Mouse (Mus musculus) liver, adult 2 months (tissue): ENCODE results near the gene Dgkz. TPM values are rescaled to one million over a fixed set of nuclear protein-coding genes. Genes with fewer than 3 reads are reported as not detected.
A peak's percentile ranks its signal among the peaks of the same experiment; 100 is the strongest.

ENCODE experiments used
- DNase-seq: peaks from one replicate; pipeline ENCODE4 v3.0.0-alpha.2; 2011; ENCODE audit warnings: low read depth, low spot score; ENCODE audit errors: extremely low read depth
- H3K27ac ChIP-seq: fragments of 200-500 bp; replicated peaks from 2 replicates; pipeline ENCODE4 v1.5.1; 2012; ENCODE audit warnings: low read depth, mild to moderate bottlenecking, control low read depth, inconsistent platforms, low read length; ENCODE audit not compliant: insufficient read depth
- H3K27me3 ChIP-seq: fragments of 200-500 bp; 2 replicates; pipeline ENCODE4 v1.6.1; 2012; ENCODE audit warnings: mild to moderate bottlenecking, moderate library complexity, low read length, inconsistent platforms; ENCODE audit not compliant: control insufficient read depth, insufficient read depth
- H3K36me3 ChIP-seq: fragments of 200-500 bp; 2 replicates; pipeline ENCODE4 v1.6.1; 2012; ENCODE audit warnings: low read length, inconsistent platforms; ENCODE audit not compliant: control insufficient read depth, insufficient read depth
- H3K4me1 ChIP-seq: fragments of 200-500 bp; 2 replicates; pipeline ENCODE4 v1.6.1; 2011; ENCODE audit warnings: low read length; ENCODE audit not compliant: control insufficient read depth, insufficient read depth
- H3K4me3 ChIP-seq: fragments of 200-500 bp; 2 replicates; pipeline ENCODE4 v1.5.1; 2011; ENCODE audit warnings: low read depth, mild to moderate bottlenecking, control low read depth, low read length, moderate library complexity; ENCODE audit not compliant: insufficient read depth
- H3K79me2 ChIP-seq: fragments of 200-500 bp; 2 replicates; pipeline ENCODE4 v1.6.1; 2012; ENCODE audit warnings: inconsistent platforms, mild to moderate bottlenecking, low read length, moderate library complexity; ENCODE audit not compliant: control insufficient read depth, insufficient read depth
- H3K9ac ChIP-seq: fragments of 200-500 bp; 2 replicates; pipeline ENCODE4 v1.6.1; 2012; ENCODE audit warnings: low read depth, mild to moderate bottlenecking, control low read depth, inconsistent platforms, low read length
- CTCF ChIP-seq: fragments of 200-500 bp; IDR thresholded peaks from 2 replicates; pipeline ENCODE4 v1.5.1; 2011; ENCODE audit warnings: low read depth, low read length, control low read depth
- POLR2A ChIP-seq: fragments of 200-500 bp; IDR thresholded peaks from 2 replicates; pipeline ENCODE4 v1.6.1; 2011; ENCODE audit warnings: low read length, control low read depth; ENCODE audit not compliant: insufficient read depth; ENCODE audit errors: extremely low read depth
- WGBS: fragments of 180-500 bp; shearing (Covaris S2); methylation state at CpG from one replicate; pipeline ENCODE4 v1.1.7; 2018; 5-methylcytosine and 5-hydroxymethylcytosine counted together
- polyA plus RNA-seq: library from polyadenylated mRNA; depleted of rRNA; stranded (reverse); fragments of >200 nt; gene quantifications from 2 replicates; pipeline ENCODE4 v1.2.3, GENCODE M21; 2012
- total RNA-seq: library from RNA; depleted of rRNA; stranded (reverse); fragments of >200 nt; gene quantifications from 2 replicates; pipeline ENCODE4 v1.2.3, GENCODE M21; 2014

Dgkz gene
- total and polyA plus RNA-seq, 2 experiments: 13.2 to 59.5 TPM

GRCm38 (mm10) chr2:91944170-91944950, 31.3 kb downstream of the Dgkz start:
- H3K79me2 ChIP-seq: peaks cover 23% of the 10 kb centered on the region
- no peak overlapping the region for H3K27ac ChIP-seq
- no peak overlapping the region for H3K4me3 ChIP-seq
- DNase-seq: peak; percentile 31
- H3K4me1 ChIP-seq: peaks cover 2% of the 10 kb centered on the region
- no peak overlapping the region for H3K9ac ChIP-seq
- WGBS: 62% methylated on average over 13 of the region's 13 CpGs
- TF ChIP-seq POLR2A (no peak), CTCF (peak; percentile 98)
- no peaks in the 10 kb centered on the region for H3K27me3 ChIP-seq
- peaks cover 4% of the 10 kb centered on the region; the same call in 1 of the 2 replicates for H3K36me3 ChIP-seq

DNA sequence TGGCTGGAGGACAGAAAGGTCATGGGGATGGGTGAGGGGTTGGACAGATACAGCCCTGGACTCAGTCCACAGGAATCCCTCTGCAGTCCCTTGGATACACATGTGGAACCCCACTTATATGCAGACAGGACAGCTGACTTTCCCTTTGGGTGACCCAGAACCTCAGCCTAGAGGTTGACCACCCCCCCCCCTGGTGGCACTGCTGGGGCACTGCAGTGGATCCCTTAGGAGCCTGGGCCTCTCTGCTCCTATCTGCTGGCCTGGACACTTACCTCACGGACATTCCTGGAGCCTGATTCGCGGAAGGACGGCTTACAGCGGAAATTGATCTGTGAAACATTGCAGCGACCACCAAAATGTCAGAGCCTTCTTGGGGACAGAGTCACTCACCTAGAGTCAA, 33.3 kb downstream of the Dgkz start:
- H3K27me3 ChIP-seq: no peaks in the 10 kb centered on the region
- peaks cover 12% of the 10 kb centered on the region for H3K36me3 ChIP-seq
- no peak overlapping the region for H3K9ac ChIP-seq
- 76% methylated on average over 6 of the region's 6 CpGs for WGBS
- DNase-seq: no peak
- no peak overlapping the region for H3K4me3 ChIP-seq
- H3K4me1 ChIP-seq: no peaks in the 10 kb centered on the region
- H3K27ac ChIP-seq: no peak overlapping the region
- peaks cover 21% of the 10 kb centered on the region for H3K79me2 ChIP-seq
- peak; percentile 52; the same call in 1 of the 2 replicates for TF ChIP-seq CTCF
- no peak for TF ChIP-seq POLR2A

DNA sequence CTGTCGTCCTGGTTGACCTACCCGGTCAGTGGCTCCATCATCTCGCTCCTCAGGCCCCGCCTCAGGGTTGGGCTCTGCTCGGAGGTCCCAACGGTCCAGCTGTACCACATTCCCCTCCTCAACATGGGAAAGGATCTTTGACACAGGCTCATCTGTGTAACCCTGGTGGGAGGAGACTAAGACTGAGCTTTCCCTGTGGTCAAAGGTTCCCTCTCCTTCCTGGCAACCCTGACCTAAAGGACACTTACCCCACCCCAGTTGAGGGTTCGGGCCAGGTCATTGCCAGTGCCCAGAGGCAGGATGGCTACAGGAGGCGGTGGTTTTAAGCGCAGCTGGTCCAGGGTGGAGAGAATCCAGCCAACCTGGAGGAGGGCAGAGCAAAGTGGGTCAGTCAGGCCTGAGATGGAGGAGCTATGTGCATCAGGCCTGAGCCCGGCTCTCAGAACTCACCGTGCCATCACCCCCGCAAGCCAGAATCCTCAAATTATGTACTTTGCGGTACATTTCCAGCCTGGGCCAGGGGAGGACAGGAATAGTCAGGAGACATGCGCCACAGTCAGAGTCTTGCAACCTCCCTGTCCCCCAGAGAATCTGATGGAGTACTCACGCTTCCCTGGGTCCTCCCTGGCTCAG, 36.2 kb downstream of the Dgkz start:
- Histone ChIP-seq H3K27me3 (no peaks in the 10 kb centered on the region), H3K4me3 (no peak overlapping the region), H3K4me1 (no peaks in the 10 kb centered on the region), H3K9ac (no peak overlapping the region), H3K36me3 (peaks cover 20% of the 10 kb centered on the region), H3K27ac (no peak overlapping the region), H3K79me2 (0 out of 2 replicates have a peak, but pooled peaks cover under 1% of the 10 kb centered on the region)
- no peak for DNase-seq
- TF ChIP-seq CTCF (no peak), POLR2A (no peak)
- WGBS: 89% methylated on average over 15 of the region's 15 CpGs

GRCm38 (mm10) chr2:91936154-91936553, 39.5 kb downstream of the Dgkz start:
- peaks cover 18% of the 10 kb centered on the region for H3K36me3 ChIP-seq
- no peak overlapping the region for H3K9ac ChIP-seq
- WGBS: 97% methylated on average over 7 of the region's 7 CpGs

DNA sequence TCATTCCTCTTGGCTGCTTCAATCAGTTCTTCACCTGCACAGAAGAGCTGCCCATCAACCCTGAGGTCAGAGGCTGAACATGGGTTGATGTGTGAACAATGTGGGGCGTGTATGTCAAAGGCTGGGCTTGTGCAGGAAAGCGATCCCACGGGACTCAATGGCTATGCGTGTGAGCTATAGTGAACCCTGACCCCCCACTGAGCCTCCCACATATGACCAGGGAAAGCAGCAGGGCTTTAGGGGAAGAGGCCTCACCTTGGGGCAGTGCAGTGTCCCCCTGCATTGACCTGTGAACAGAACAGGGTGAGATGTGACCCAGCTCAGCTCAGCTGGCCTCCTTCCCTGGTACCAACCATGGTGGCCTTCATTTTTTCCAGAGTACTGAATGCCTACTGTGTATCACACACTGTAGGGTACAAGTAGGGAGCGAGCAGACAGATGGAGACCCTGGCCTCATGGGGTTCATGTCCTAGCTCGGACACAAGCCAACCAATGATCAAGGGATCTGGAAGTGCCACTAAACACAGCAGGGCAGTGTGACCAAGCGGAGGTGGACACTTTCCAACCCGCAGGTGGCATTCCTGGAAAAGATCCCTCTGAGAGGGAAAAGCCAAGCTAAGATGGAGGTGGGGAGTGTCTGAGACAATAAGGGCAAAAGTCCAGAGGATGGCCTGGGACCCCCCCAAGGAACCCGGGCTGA, 40.7 kb downstream of the Dgkz start:
- DNase-seq: no peak
- Histone ChIP-seq H3K79me2 (no peaks in the 10 kb centered on the region), H3K36me3 (peaks cover 18% of the 10 kb centered on the region), H3K4me3 (no peak overlapping the region), H3K27me3 (no peaks in the 10 kb centered on the region), H3K4me1 (peaks cover 4% of the 10 kb centered on the region; the same call in 1 of the 2 replicates), H3K9ac (no peak overlapping the region), H3K27ac (no peak overlapping the region)
- TF ChIP-seq POLR2A (no peak), CTCF (no peak)
- WGBS: 90% methylated on average over 9 of the region's 9 CpGs

More at GRCm38 (mm10) chr2:91936154-91936553, 39.5 kb downstream of the Dgkz start:
- no peak for TF ChIP-seq CTCF
- no peak for TF ChIP-seq POLR2A
- Histone ChIP-seq H3K4me3 (no peak overlapping the region), H3K27ac (no peak overlapping the region), H3K4me1 (no peaks in the 10 kb centered on the region), H3K27me3 (no peaks in the 10 kb centered on the region), H3K79me2 (no peaks in the 10 kb centered on the region)
- DNase-seq: no peak
